Mouse (Mus musculus) stomach, postnatal 0 days (tissue): ENCODE data around the gene Dscam. TPM values are rescaled to one million over a fixed set of nuclear protein-coding genes. Genes with fewer than 3 reads are reported as not detected.

Source experiments
- ATAC-seq: fragments of 200-750 bp; cut with Nextera tagmentation; 2 replicates; pipeline ENCODE4 v1.8.0; 2017; ENCODE audit not compliant: low FRiP score, low TSS enrichment
- DNase-seq: peaks from one replicate; pipeline ENCODE4 v3.0.0-alpha.2; 2016; ENCODE audit warnings: low spot score
- H3K27ac ChIP-seq: fragments of 300-500 bp; sonication (generic); replicated peaks from 2 replicates; pipeline ENCODE4 v1.5.1; 2014; ENCODE audit warnings: mild to moderate bottlenecking, control low read depth
- H3K27me3 ChIP-seq: fragments of 300-500 bp; sonication (generic); 2 replicates; pipeline ENCODE4 v1.6.1; 2014; ENCODE audit warnings: low read length; ENCODE audit not compliant: control insufficient read depth, insufficient read depth
- H3K36me3 ChIP-seq: fragments of 300-500 bp; sonication (generic); 2 replicates; pipeline ENCODE4 v1.6.1; 2014; ENCODE audit warnings: low read length, mixed read lengths; ENCODE audit not compliant: control insufficient read depth, insufficient read depth
- H3K4me1 ChIP-seq: fragments of 300-500 bp; sonication (generic); replicated peaks from 2 replicates; pipeline ENCODE4 v1.6.1; 2014; ENCODE audit warnings: antibody characterized with exemption; ENCODE audit not compliant: control insufficient read depth, insufficient read depth
- H3K4me2 ChIP-seq: fragments of 300-500 bp; sonication (generic); replicated peaks from 2 replicates; pipeline ENCODE4 v1.6.1; 2014; ENCODE audit warnings: low read depth, mild to moderate bottlenecking, control low read depth, moderate library complexity
- H3K4me3 ChIP-seq: fragments of 300-500 bp; sonication (generic); 2 replicates; pipeline ENCODE4 v1.5.1; 2014; ENCODE audit warnings: low read depth, low read length, control low read depth
- H3K9ac ChIP-seq: fragments of 300-500 bp; sonication (generic); 2 replicates; pipeline ENCODE4 v1.6.1; 2014; ENCODE audit warnings: mild to moderate bottlenecking, low read length, control low read depth, mixed read lengths
- H3K9me3 ChIP-seq: fragments of 300-500 bp; sonication (generic); 2 replicates; pipeline ENCODE4 v1.6.1; 2016; ENCODE audit warnings: low read length; ENCODE audit not compliant: control insufficient read depth
- CTCF ChIP-seq: IDR thresholded peaks from 2 replicates; pipeline ENCODE4 v1.5.1; 2016; ENCODE audit warnings: antibody characterized with exemption, low read depth, mild to moderate bottlenecking, moderate library complexity
- EP300 ChIP-seq: optimal IDR thresholded peaks from 2 replicates; pipeline ENCODE3; 2016; ENCODE audit warnings: antibody characterized with exemption
- WGBS: fragments of 180-500 bp; shearing (Covaris S2); extraction: QIAGEN DNeasy Blood & Tissue Kit; methylation state at CpG from one replicate; pipeline ENCODE4 v1.1.7; 2014; 5-methylcytosine and 5-hydroxymethylcytosine counted together
- polyA plus RNA-seq: library from polyadenylated mRNA; unstranded; fragments of >200 nt; fragmentation: Nextera tagmentation; extraction: Ambion mirVana; gene quantifications from 2 replicates; pipeline ENCODE4 v1.2.1, GENCODE M21; 2015

Gene Dscam
- polyA plus RNA-seq, 1 experiment from 2014 or later: 0.13 TPM

DNA sequence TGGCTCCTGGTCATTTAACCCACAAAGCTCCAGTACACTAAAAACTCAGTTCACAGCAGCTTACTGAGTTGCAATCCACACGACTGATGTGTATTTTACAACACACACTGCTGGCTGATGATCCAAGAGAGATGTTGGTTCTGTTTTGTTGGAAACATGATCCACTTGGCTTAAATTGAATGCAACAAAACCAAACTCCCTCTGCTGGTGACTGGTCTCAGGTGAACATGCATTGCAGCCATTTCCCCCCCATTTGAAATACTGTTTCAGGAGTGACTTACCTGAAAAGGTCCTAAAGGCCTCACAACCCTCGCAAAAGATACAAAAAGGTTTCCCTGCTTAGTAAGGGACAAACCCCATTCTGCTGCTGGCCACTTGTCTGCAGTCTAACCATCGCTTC lies 156.2 kb downstream of the Dscam start:
- DNase-seq: no peak
- no peaks in the 10 kb centered on the region for H3K36me3 ChIP-seq
- ATAC-seq: no peak
- TF ChIP-seq EP300 (no peak), CTCF (peak; percentile 47)
- no peak overlapping the region for H3K4me3 ChIP-seq
- no peak overlapping the region for H3K9ac ChIP-seq
- WGBS: 73% methylated on average over 3 of the region's 3 CpGs
- no peaks in the 10 kb centered on the region for H3K4me1 ChIP-seq
- no peak overlapping the region for H3K4me2 ChIP-seq
- H3K27ac ChIP-seq: no peak overlapping the region
- H3K9me3 ChIP-seq: no peaks in the 10 kb centered on the region
- H3K27me3 ChIP-seq: no peaks in the 10 kb centered on the region

DNA sequence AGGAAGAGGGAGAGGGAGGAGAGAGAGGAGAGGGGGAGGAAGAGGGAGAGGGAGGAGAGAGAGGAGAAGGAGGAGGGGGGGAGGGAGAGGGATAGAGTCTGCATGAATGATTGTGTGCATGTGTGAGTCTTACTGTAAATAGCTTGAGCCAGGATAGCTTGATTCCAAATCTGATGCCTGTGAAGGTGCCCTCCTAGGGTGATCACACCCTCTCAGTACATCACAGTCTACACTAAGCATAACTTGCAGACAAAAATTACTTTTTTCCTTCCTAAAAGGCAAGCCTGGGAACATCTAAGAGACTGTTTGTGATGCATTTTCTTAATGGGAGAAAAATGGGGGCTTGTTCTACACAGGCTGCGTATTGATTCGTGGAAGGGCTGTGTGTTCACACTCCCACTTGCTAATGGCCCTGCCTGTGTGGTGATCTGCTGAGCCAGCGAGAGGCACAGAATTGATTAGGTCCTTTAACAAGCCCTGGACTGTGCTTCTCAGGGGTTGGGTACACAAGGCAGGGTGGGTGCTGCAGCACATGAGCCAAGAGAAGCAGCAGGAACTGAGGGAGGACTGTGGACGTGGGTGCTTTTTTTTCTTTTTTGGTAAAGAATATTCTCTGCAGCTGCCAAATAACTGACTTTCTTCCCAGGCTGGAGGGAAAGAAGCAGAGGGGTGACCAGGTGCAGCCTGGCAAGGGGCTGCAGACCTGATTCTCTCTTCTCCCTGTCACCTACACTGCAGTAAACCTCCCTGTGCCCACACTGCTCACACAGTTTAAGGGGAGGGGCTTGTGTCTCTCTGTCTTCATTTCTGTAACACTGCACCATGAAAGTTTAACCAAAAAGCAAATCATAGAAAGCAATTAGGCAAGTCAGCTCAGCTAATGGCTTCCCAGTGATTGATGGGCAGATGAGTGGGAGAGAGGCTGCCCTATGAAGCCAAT lies 161.2 kb downstream of the Dscam start:
- H3K36me3 ChIP-seq: no peaks in the 10 kb centered on the region
- WGBS: 51% methylated on average over 4 of the region's 4 CpGs
- no peaks in the 10 kb centered on the region for H3K27me3 ChIP-seq
- H3K9ac ChIP-seq: no peak overlapping the region
- no peak overlapping the region for H3K27ac ChIP-seq
- ATAC-seq (no peak), DNase-seq (no peak)
- H3K4me2 ChIP-seq: no peak overlapping the region
- TF ChIP-seq CTCF (no peak), EP300 (no peak)
- H3K9me3 ChIP-seq: no peaks in the 10 kb centered on the region
- H3K4me3 ChIP-seq: no peak overlapping the region
- no peaks in the 10 kb centered on the region for H3K4me1 ChIP-seq

DNA sequence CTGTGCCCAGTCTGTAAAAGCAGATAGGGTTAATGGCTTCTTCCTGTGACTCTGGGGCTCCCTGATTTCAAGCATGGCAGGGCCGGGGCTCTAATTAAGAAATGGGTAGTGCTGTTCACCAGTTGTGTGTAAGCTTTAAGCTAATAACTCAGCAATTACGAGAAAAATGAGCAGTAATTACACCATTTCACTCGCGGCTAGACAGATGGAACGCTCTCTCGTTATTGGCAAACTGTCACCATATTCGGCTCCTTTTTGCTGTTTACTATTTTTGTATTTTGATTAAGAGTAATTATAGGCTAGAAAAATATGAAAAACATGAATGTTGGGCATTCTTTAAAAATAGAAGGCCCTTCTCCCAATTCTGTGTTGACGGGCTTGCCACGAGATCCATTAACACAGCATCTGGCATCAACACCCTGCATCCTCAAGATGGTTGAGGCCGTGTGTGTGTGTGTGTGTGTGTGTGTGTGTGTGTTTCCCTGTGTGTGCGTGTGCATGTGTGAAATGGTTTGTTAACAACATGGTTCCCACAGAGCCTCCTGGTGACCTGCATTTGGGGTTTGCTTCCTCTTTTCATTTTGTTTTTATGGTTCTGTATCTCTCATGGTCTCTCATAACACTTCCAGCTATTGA lies 162.5 kb downstream of the Dscam start:
- no peaks in the 10 kb centered on the region for H3K36me3 ChIP-seq
- no peak overlapping the region for H3K9ac ChIP-seq
- DNase-seq: no peak
- no peaks in the 10 kb centered on the region for H3K4me1 ChIP-seq
- H3K27me3 ChIP-seq: no peaks in the 10 kb centered on the region
- no peaks in the 10 kb centered on the region for H3K9me3 ChIP-seq
- no peak for ATAC-seq
- no peak overlapping the region for H3K4me3 ChIP-seq
- TF ChIP-seq EP300: no peak
- TF ChIP-seq CTCF: no peak
- 81% methylated on average over 11 of the region's 11 CpGs for WGBS
- no peak overlapping the region for H3K4me2 ChIP-seq
- no peak overlapping the region for H3K27ac ChIP-seq

DNA sequence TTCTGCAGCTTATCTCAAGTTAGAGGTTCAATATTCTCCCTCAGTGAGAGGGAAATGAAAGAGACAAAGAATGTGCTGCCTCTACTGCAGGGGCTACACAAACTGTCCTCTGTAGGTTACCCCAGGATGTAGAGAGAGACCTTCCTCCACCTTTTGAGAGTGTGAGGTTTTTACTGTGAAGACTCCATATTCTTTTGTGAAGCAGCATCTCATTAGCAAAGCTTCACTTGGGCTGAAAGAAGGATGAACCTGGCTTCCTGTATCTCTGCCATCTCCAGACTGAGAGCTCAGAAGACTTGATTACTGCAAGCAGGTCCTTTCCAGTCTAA lies 163.7 kb downstream of the Dscam start:
- no peaks in the 10 kb centered on the region for H3K9me3 ChIP-seq

DNA sequence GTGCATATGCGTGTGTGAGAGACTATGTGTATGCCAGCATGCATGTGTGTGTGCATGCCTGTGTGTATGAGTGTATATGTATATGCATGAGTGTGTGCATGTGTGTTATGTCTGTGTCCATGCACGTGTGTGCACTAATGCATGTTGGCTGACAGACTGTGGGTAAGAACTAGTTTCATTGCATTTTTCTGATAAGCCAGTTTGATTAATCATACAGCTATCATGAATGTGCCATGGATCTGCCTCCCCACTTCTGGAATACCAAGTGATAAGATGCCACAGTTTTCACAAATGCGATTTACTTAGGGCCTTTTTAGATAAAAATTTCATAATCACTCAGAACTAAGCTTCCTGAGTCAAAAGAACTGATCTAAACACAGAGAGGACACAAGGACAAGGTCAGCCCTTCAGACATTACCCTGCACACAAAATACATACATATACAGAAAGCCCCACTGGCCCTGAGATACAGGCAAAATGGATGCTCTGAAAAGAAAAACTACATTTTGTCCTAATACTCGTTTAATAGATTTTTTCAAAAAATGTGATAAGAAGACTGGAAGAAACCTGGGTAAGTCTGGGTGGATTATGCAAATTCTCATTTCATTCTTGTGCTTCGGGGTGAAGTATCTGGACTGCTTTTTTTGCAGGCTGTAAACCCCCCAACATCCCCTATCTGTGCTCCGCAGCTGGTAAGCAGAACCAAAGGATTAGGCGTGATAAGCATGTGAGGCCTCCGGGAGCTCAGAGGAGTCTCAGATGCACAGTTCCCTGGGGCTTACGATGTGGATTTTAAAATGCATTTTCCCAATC lies 164.3 kb downstream of the Dscam start:
- Histone ChIP-seq H3K9me3 (no peaks in the 10 kb centered on the region), H3K27ac (no peak overlapping the region), H3K4me1 (no peaks in the 10 kb centered on the region), H3K4me3 (no peak overlapping the region), H3K4me2 (no peak overlapping the region), H3K36me3 (no peaks in the 10 kb centered on the region), H3K9ac (no peak overlapping the region), H3K27me3 (no peaks in the 10 kb centered on the region)
- no peak for DNase-seq
- WGBS: 52% methylated on average over 9 of the region's 9 CpGs
- TF ChIP-seq EP300 (no peak), CTCF (no peak)
- no peak for ATAC-seq

More for the DNA sequence above, 163.7 kb downstream of the Dscam start:
- Histone ChIP-seq H3K4me1 (no peaks in the 10 kb centered on the region), H3K4me2 (no peak overlapping the region), H3K27me3 (no peaks in the 10 kb centered on the region), H3K27ac (no peak overlapping the region), H3K4me3 (no peak overlapping the region), H3K9ac (no peak overlapping the region), H3K36me3 (no peaks in the 10 kb centered on the region)
- ATAC-seq: no peak
- no peak for DNase-seq
- no peak for TF ChIP-seq CTCF
- no peak for TF ChIP-seq EP300
